In the genomic region with DNA sequence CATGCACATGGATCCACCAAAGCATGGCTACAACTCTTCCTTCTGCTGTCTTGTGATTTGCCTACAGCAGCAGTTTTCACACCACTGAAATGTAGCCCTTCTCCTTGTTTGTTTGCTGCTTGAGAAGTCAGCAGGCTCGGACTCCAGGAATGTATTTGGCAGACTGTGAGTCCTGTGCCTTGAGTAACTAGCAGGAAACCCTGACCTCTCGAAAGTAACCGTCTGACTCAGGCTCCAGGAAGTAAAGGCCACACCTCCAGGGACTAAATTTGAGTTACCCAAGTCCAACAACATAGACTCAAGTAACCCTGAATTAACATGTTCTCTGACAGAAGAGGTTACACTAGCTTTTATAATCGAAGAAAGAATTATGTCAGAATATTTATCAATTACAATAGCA, we compare ENCODE assay signal across 14 mouse cellular contexts.
DNase-seq lines count a peak whose midpoint lies in the region; ATAC-seq and TF ChIP-seq lines count a peak whose summit lies in the region.
"Had no signal": no experiment of that assay in that cellular context is flagged by ENCODE, and none has a peak within 500 bp of the region (broad histone marks: within the 10 kb centered on the region; RNA-seq: fewer than 3 reads in every experiment).

No protein-coding gene starts in this region.

- intact Hi-C loops in left cerebral cortex, postnatal 10 days (cut with DNase I): no loop called here

- ATAC-seq in hematopoietic stem cell, adult 5-6 weeks (replicated peaks in 1 of 2; ENCODE audit: insufficient read depth in 1 of 2, low FRiP score in 2 of 2, low TSS enrichment in 1 of 2, low read depth in 1 of 2, poor library complexity in 2 of 2, severe bottlenecking in 2 of 2): peak; percentile 36 to 42; a peak in 2 of 4 replicates
- no peak for ATAC-seq in neural tube, embryonic 15.5 days (ENCODE audit: low FRiP score)
- ATAC-seq: activated CD4-positive, CD25-positive, alpha-beta regulatory T cell, adult 4 months had no signal

- H3K9me3 ChIP-seq in CH12.LX (replicated peaks; ENCODE audit: low read length): no peaks in the 10 kb centered on the region
- H3K9me3 ChIP-seq in neural tube, embryonic 15.5 days (replicated peaks): no peaks in the 10 kb centered on the region
- H3K9me3 ChIP-seq: heart, embryonic 13.5 days; hindbrain, embryonic 15.5 days; limb, embryonic 10.5 days; lung, embryonic 15.5 days had no signal

- no peak overlapping the region for H3K4me2 ChIP-seq in CH12.LX (ENCODE audit: insufficient read depth, low read depth, poor library complexity, severe bottlenecking)
- H3K4me2 ChIP-seq in neural tube, embryonic 15.5 days: no peak overlapping the region
- H3K4me2 ChIP-seq: heart, embryonic 13.5 days; hindbrain, embryonic 15.5 days; lung, embryonic 15.5 days had no signal

- peaks cover 0 to 8% of the 10 kb centered on the region in 2 experiments; a peak in 1 of 4 replicates for H3K4me1 ChIP-seq in CH12.LX (ENCODE audit: control insufficient read depth in 1 of 2, insufficient read depth in 2 of 2)
- no peaks in the 10 kb centered on the region for H3K4me1 ChIP-seq in neural tube, embryonic 15.5 days
- H3K4me1 ChIP-seq: heart, embryonic 13.5 days; hindbrain, embryonic 15.5 days; limb, embryonic 10.5 days; lung, embryonic 15.5 days had no signal

- no peak overlapping the region for H3K27ac ChIP-seq in CH12.LX (ENCODE audit: insufficient read depth, low read depth)
- H3K27ac ChIP-seq in neural tube, embryonic 15.5 days (replicated peaks): no peak overlapping the region
- H3K27ac ChIP-seq: heart, embryonic 13.5 days; hindbrain, embryonic 15.5 days; limb, embryonic 10.5 days; lung, embryonic 15.5 days had no signal

- 81% methylated on average over 4 of the region's 4 CpGs for WGBS in neural tube, embryonic 15.5 days

- H3K36me3 ChIP-seq in CH12.LX (replicated peaks in 1 of 2; ENCODE audit: control insufficient read depth in 1 of 2, insufficient read depth in 1 of 2, low read length in 1 of 2): no peaks in the 10 kb centered on the region
- H3K36me3 ChIP-seq in neural tube, embryonic 15.5 days: no peaks in the 10 kb centered on the region
- H3K36me3 ChIP-seq: heart, embryonic 13.5 days; hindbrain, embryonic 15.5 days; limb, embryonic 10.5 days; lung, embryonic 15.5 days had no signal

- no peaks in the 10 kb centered on the region for H3K27me3 ChIP-seq in CH12.LX (replicated peaks)
- no peaks in the 10 kb centered on the region for H3K27me3 ChIP-seq in neural tube, embryonic 15.5 days (replicated peaks)
- H3K27me3 ChIP-seq: heart, embryonic 13.5 days; hindbrain, embryonic 15.5 days; lung, embryonic 15.5 days had no signal

- DNase-seq in 3T3-L1 (ENCODE audit: low read depth, low spot score): peak; percentile 61
- DNase-seq in CH12.LX (ENCODE audit: extremely low read depth): peak; percentile 4
- DNase-seq in lung, postnatal 10 days: peak; percentile 40
- no peak for DNase-seq in frontal cortex, adult 2 months (ENCODE audit: extremely low spot score in 1 of 2, low spot score in 1 of 2)
- DNase-seq in left cerebral cortex, postnatal 10 days (ENCODE audit: extremely low spot score in 1 of 2, low spot score in 2 of 2): no peak
- DNase-seq: cerebellum, adult 18-20 months; right cerebral cortex, postnatal 25 days had no signal

- H3K9ac ChIP-seq in CH12.LX (ENCODE audit: insufficient read depth, low read depth): no peak overlapping the region
- no peak overlapping the region for H3K9ac ChIP-seq in neural tube, embryonic 15.5 days (replicated peaks)
- H3K9ac ChIP-seq: heart, embryonic 13.5 days; hindbrain, embryonic 15.5 days; lung, embryonic 15.5 days had no signal

- no peak for TF ChIP-seq CTCF in CH12.LX (conservative IDR thresholded peaks at IDR 0.05 in 1 of 2, IDR thresholded peaks at IDR 0.05 in 1 of 2; ENCODE audit: low read depth in 2 of 2, low read length in 2 of 2)

- dilution Hi-C loops in CH12.LX (cut with MboI; ENCODE audit: extremely low pct_ligation_motif_present, extremely low pct_unique_long_range_greater_than_20kb, low sequenced_read_pairs): no loop called here

- no peak for TF ChIP-seq RAD21 in CH12.LX (IDR thresholded peaks at IDR 0.05; ENCODE audit: low read depth, low read length)

- TF ChIP-seq EP300 in CH12.LX (IDR thresholded peaks at IDR 0.05; ENCODE audit: low read length): no peak

- TF ChIP-seq POLR2A in CH12.LX (IDR thresholded peaks at IDR 0.05; ENCODE audit: low read depth, low read length): no peak

- H3K79me2 ChIP-seq in CH12.LX (replicated peaks; ENCODE audit: control insufficient read depth, extremely low read depth, insufficient read depth, poor library complexity, severe bottlenecking): no peaks in the 10 kb centered on the region

- in situ Hi-C loops in CH12.LX (cut with MboI; ENCODE audit: low pct_ligation_motif_present, low pct_unique_long_range_greater_than_20kb, low sequenced_read_pairs): no loop called here

- no peak overlapping the region for H3K4me3 ChIP-seq in CH12.LX (replicated peaks in 1 of 3; ENCODE audit: low read depth in 2 of 3, low read length in 2 of 3, poor library complexity in 1 of 3)
- H3K4me3 ChIP-seq in neural tube, embryonic 15.5 days (replicated peaks): no peak overlapping the region
- H3K4me3 ChIP-seq: heart, embryonic 13.5 days; hindbrain, embryonic 15.5 days; limb, embryonic 10.5 days; lung, embryonic 15.5 days had no signal

TF ChIP-seq in CH12.LX, 34 proteins besides CTCF, POLR2A, EP300 and RAD21:
- TF ChIP-seq JUND (conservative IDR thresholded peaks at IDR 0.05; ENCODE audit: low read depth, low read length): no peak
- no peak for TF ChIP-seq KAT2A (IDR thresholded peaks at IDR 0.05; ENCODE audit: insufficient replicate concordance, low read length)
- no peak for TF ChIP-seq MXI1 (IDR thresholded peaks at IDR 0.05; ENCODE audit: low read depth, low read length)
- no peak for TF ChIP-seq GABPA (IDR thresholded peaks at IDR 0.05; ENCODE audit: insufficient replicate concordance, low read depth, low read length)
- TF ChIP-seq PAX5 (IDR thresholded peaks at IDR 0.05; ENCODE audit: low read length): no peak
- TF ChIP-seq ZC3H11A (IDR thresholded peaks at IDR 0.05; ENCODE audit: low read depth, low read length): no peak
- TF ChIP-seq CHD1 (IDR thresholded peaks at IDR 0.05; ENCODE audit: low read depth, low read length): no peak

Comparison
In these comparisons a context has a peak if more than half of its experiments do, and no peak if none do; other contexts are left out.
1. DNase-seq: peak in 3T3-L1 (single experiment), CH12.LX (single experiment) and lung, postnatal 10 days (single experiment); none in frontal cortex, adult 2 months (0 of 2) and left cerebral cortex, postnatal 10 days (0 of 2).